Mouse (Mus musculus): Measurements from ENCODE around the gene Mpig6b. TPM values are rescaled to one million over a fixed set of nuclear protein-coding genes. Genes with fewer than 3 reads are reported as not detected.
A peak's percentile ranks its signal among the peaks of the same experiment; 100 is the strongest.

The Mpig6b gene
- 0.41 and 0.52 TPM in 2 replicates for polyA plus RNA-seq (2015; fragmentation: Nextera tagmentation; extraction: Ambion mirVana)

GRCm38 (mm10) chr17:35066084-35066483, at the start of gene Mpig6b:
Mpig6b (minus strand) TSS chr17:35066184.
- Histone ChIP-seq H3K36me3 (peaks cover 25% of the 10 kb centered on the region), H3K4me3 (replicated peaks) (peak within 1 kb of the TSS; percentile 37), H3K4me1 (peaks cover 38% of the 10 kb centered on the region), H3K27ac (peak within 1 kb of the TSS; percentile 78), H3K4me2 (peak within 1 kb of the TSS; percentile 76), H3K9me3 (replicated peaks) (no peaks in the 10 kb centered on the region), H3K9ac (peak within 1 kb of the TSS; percentile 40), H3K27me3 (peaks cover 22% of the 10 kb centered on the region)
- 51% methylated on average over 10 of the region's 10 CpGs for WGBS
- no peak for ATAC-seq (replicated peaks; ENCODE audit: low FRiP score)

GRCm38 (mm10) chr17:35115046-35116019, 49.3 kb upstream of the Mpig6b start, which contains the start of gene Ly6g5b:
Ly6g5b (minus strand) TSS chr17:35115428.
- H3K27ac ChIP-seq, result no peak within 1 kb of the TSS
- no peak within 1 kb of the TSS for H3K4me3 ChIP-seq (replicated peaks)
- 82% methylated on average over 8 of the region's 8 CpGs for WGBS
- H3K36me3 ChIP-seq, result peaks cover 57% of the 10 kb centered on the region
- H3K9me3 ChIP-seq (replicated peaks), result no peaks in the 10 kb centered on the region
- peaks cover 9% of the 10 kb centered on the region for H3K4me1 ChIP-seq
- no peaks in the 10 kb centered on the region for H3K27me3 ChIP-seq
- H3K4me2 ChIP-seq, result no peak within 1 kb of the TSS
- no peak for ATAC-seq (replicated peaks; ENCODE audit: low FRiP score)
- no peak within 1 kb of the TSS for H3K9ac ChIP-seq

GRCm38 (mm10) chr17:35111774-35112173, 45.8 kb upstream of the Mpig6b start:
- Histone ChIP-seq H3K4me1 (no peaks in the 10 kb centered on the region), H3K27ac (no peak overlapping the region), H3K27me3 (no peaks in the 10 kb centered on the region), H3K9ac (no peak overlapping the region), H3K36me3 (peaks cover 26% of the 10 kb centered on the region), H3K4me2 (no peak overlapping the region), H3K9me3 (replicated peaks) (no peaks in the 10 kb centered on the region), H3K4me3 (replicated peaks) (no peak overlapping the region)
- WGBS, result 76% methylated on average over 9 of the region's 9 CpGs
- no peak for ATAC-seq (replicated peaks; ENCODE audit: low FRiP score)

- H3K27ac ChIP-seq, result no peak within 1 kb of the TSS
- 86% methylated on average over 6 of the region's 6 CpGs for WGBS
- H3K4me3 ChIP-seq (replicated peaks), result no peak within 1 kb of the TSS
- peaks cover 7% of the 10 kb centered on the region for H3K36me3 ChIP-seq
- H3K27me3 ChIP-seq, result no peaks in the 10 kb centered on the region
- ATAC-seq (replicated peaks; ENCODE audit: low FRiP score), result no peak
- no peaks in the 10 kb centered on the region for H3K9me3 ChIP-seq (replicated peaks)
- no peak within 1 kb of the TSS for H3K4me2 ChIP-seq
- H3K4me1 ChIP-seq, result peaks cover 19% of the 10 kb centered on the region
- no peak within 1 kb of the TSS for H3K9ac ChIP-seq
Measured at GRCm38 (mm10) chr17:35108097-35108496, 42.1 kb upstream of the Mpig6b start, which contains the start of gene Ly6g5c. Ly6g5c (plus strand) TSS chr17:35108279.

- no peak overlapping the region for H3K4me3 ChIP-seq (replicated peaks)
- ATAC-seq (replicated peaks; ENCODE audit: low FRiP score), result no peak
- peaks cover 34% of the 10 kb centered on the region for H3K4me1 ChIP-seq
- H3K27ac ChIP-seq, result peak overlapping the region; percentile 41
- H3K27me3 ChIP-seq, result no peaks in the 10 kb centered on the region
- no peak overlapping the region; the same call in 1 of the 2 replicates for H3K9ac ChIP-seq
- H3K4me2 ChIP-seq, result no peak overlapping the region; the same call in 1 of the 2 replicates
- 73% methylated on average over 3 of the region's 3 CpGs for WGBS
- H3K9me3 ChIP-seq (replicated peaks), result no peaks in the 10 kb centered on the region
- peaks cover 23% of the 10 kb centered on the region for H3K36me3 ChIP-seq
Measured at GRCm38 (mm10) chr17:35106522-35106921, 40.5 kb upstream of the Mpig6b start.

- H3K9ac ChIP-seq, result peak overlapping the region; percentile 33; the same call in 1 of the 2 replicates
Measured at GRCm38 (mm10) chr17:35105740-35106389, 39.9 kb upstream of the Mpig6b start.

GRCm38 (mm10) chr17:35104754-35105153, 38.8 kb upstream of the Mpig6b start:
- no peak for ATAC-seq (replicated peaks; ENCODE audit: low FRiP score)
- H3K36me3 ChIP-seq, result peaks cover 39% of the 10 kb centered on the region
- no peaks in the 10 kb centered on the region for H3K9me3 ChIP-seq (replicated peaks)
- no peak overlapping the region for H3K27ac ChIP-seq
- H3K27me3 ChIP-seq, result no peaks in the 10 kb centered on the region
- 74% methylated on average over 6 of the region's 6 CpGs for WGBS
- peaks cover 49% of the 10 kb centered on the region for H3K4me1 ChIP-seq
- no peak overlapping the region for H3K9ac ChIP-seq
- H3K4me2 ChIP-seq, result no peak overlapping the region
- H3K4me3 ChIP-seq (replicated peaks), result no peak overlapping the region

More at GRCm38 (mm10) chr17:35105740-35106389, 39.9 kb upstream of the Mpig6b start:
- peak overlapping the region; percentile 41 for H3K27ac ChIP-seq
- peaks cover 29% of the 10 kb centered on the region for H3K36me3 ChIP-seq
- H3K4me3 ChIP-seq (replicated peaks), result 0 out of 2 replicates have a peak overlapping the region, but pooled peaks have one; percentile 13
- H3K27me3 ChIP-seq, result no peaks in the 10 kb centered on the region
- peak overlapping the region; percentile 50 for H3K4me2 ChIP-seq
- H3K4me1 ChIP-seq, result peaks cover 40% of the 10 kb centered on the region
- no peaks in the 10 kb centered on the region for H3K9me3 ChIP-seq (replicated peaks)
- no peak for ATAC-seq (replicated peaks; ENCODE audit: low FRiP score)
- WGBS, result 24% methylated on average over 13 of the region's 13 CpGs

GRCm38 (mm10) chr17:35104079-35104478, 38.1 kb upstream of the Mpig6b start:
- peaks cover 54% of the 10 kb centered on the region for H3K4me1 ChIP-seq
- H3K9me3 ChIP-seq (replicated peaks), result no peaks in the 10 kb centered on the region
- no peak overlapping the region for H3K9ac ChIP-seq
- 95% methylated on average over 7 of the region's 7 CpGs for WGBS
- peaks cover 46% of the 10 kb centered on the region for H3K36me3 ChIP-seq
- no peaks in the 10 kb centered on the region for H3K27me3 ChIP-seq
- 0 out of 2 replicates have a peak overlapping the region, but pooled peaks have one; percentile 78 for H3K27ac ChIP-seq
- H3K4me2 ChIP-seq, result no peak overlapping the region
- no peak overlapping the region for H3K4me3 ChIP-seq (replicated peaks)
- no peak for ATAC-seq (replicated peaks; ENCODE audit: low FRiP score)

- H3K9me3 ChIP-seq (replicated peaks), result no peaks in the 10 kb centered on the region
- H3K36me3 ChIP-seq, result peaks cover 54% of the 10 kb centered on the region
- peaks cover 54% of the 10 kb centered on the region for H3K4me1 ChIP-seq
- ATAC-seq (replicated peaks; ENCODE audit: low FRiP score), result no peak
- H3K4me2 ChIP-seq, result no peak overlapping the region
- no peaks in the 10 kb centered on the region for H3K27me3 ChIP-seq
- 57% methylated on average over 6 of the region's 6 CpGs for WGBS
- peak overlapping the region; percentile 78 for H3K27ac ChIP-seq
- no peak overlapping the region for H3K4me3 ChIP-seq (replicated peaks)
- no peak overlapping the region for H3K9ac ChIP-seq
Measured at GRCm38 (mm10) chr17:35103221-35103690, 37.3 kb upstream of the Mpig6b start.

GRCm38 (mm10) chr17:35102299-35102698, 36.3 kb upstream of the Mpig6b start:
- Histone ChIP-seq H3K4me2 (no peak overlapping the region), H3K4me1 (peaks cover 54% of the 10 kb centered on the region), H3K27ac (peak overlapping the region; percentile 78), H3K9ac (peak overlapping the region; percentile 12; the same call in 1 of the 2 replicates), H3K9me3 (replicated peaks) (no peaks in the 10 kb centered on the region), H3K4me3 (replicated peaks) (no peak overlapping the region), H3K36me3 (peaks cover 63% of the 10 kb centered on the region), H3K27me3 (no peaks in the 10 kb centered on the region)
- peak; percentile 7; the same call in 1 of the 2 replicates for ATAC-seq (replicated peaks; ENCODE audit: low FRiP score)
- WGBS, result 59% methylated on average over 8 of the region's 8 CpGs

GRCm38 (mm10) chr17:35101161-35101560, 35.2 kb upstream of the Mpig6b start:
- Histone ChIP-seq H3K36me3 (peaks cover 74% of the 10 kb centered on the region), H3K4me3 (replicated peaks) (no peak overlapping the region), H3K9ac (no peak overlapping the region), H3K9me3 (replicated peaks) (no peaks in the 10 kb centered on the region), H3K27ac (peak overlapping the region; percentile 63), H3K4me2 (no peak overlapping the region), H3K4me1 (peaks cover 54% of the 10 kb centered on the region), H3K27me3 (no peaks in the 10 kb centered on the region)
- WGBS, result 74% methylated on average over 11 of the region's 11 CpGs
- no peak for ATAC-seq (replicated peaks; ENCODE audit: low FRiP score)

Data from kidney, embryonic 15.5 days (tissue).